Mouse (Mus musculus) CH12F3 (cell line): Measurements from ENCODE around the gene Snx19.

ENCODE experiments used
- in situ Hi-C: fragments of 300-500 bp; cut with MboI; formaldehyde crosslinking; loops from 2 replicates; pipeline ENCODE4 v1.14.3; 2020; ENCODE audit warnings: low sequenced_read_pairs

Gene Snx19

GRCm38 (mm10) chr9:30480043-30480442, 53.1 kb downstream of the Snx19 start:
- in situ Hi-C loops, result loop anchor here (5.0 kb wide), 1 partner anchor 457 kb away; no protein-coding TSS in a partner anchor

GRCm38 (mm10) chr9:30480464-30480863, 53.6 kb downstream of the Snx19 start:
- in situ Hi-C loops, result loop anchor here (5.0 kb wide), 1 partner anchor 457 kb away; no protein-coding TSS in a partner anchor

GRCm38 (mm10) chr9:30482116-30482515, 55.2 kb downstream of the Snx19 start:
- in situ Hi-C loops, result loop anchor here (5.0 kb wide), 1 partner anchor 455 kb away; no protein-coding TSS in a partner anchor

- in situ Hi-C loops, result loop anchor here (5.0 kb wide), 1 partner anchor 453 kb away; no protein-coding TSS in a partner anchor
These were observed 57.3 kb downstream of the Snx19 start for GRCm38 (mm10) chr9:30484183-30484582.

GRCm38 (mm10) chr9:30485161-30485560, 58.3 kb downstream of the Snx19 start:
- in situ Hi-C loops, result no loop called here

- in situ Hi-C loops, result no loop called here
These were observed 61.5 kb downstream of the Snx19 start for GRCm38 (mm10) chr9:30488384-30488783.

- in situ Hi-C loops, result no loop called here
These were observed 67.5 kb downstream of the Snx19 start for GRCm38 (mm10) chr9:30494446-30494845.

GRCm38 (mm10) chr9:30508966-30509365, 82.1 kb downstream of the Snx19 start:
- in situ Hi-C loops, result no loop called here

GRCm38 (mm10) chr9:30515953-30516352, 89.0 kb downstream of the Snx19 start:
- in situ Hi-C loops, result no loop called here
